Mouse (Mus musculus) telencephalon, adult 2 months (tissue): ENCODE results near the gene Rasl10b.
A peak's percentile ranks its signal among the peaks of the same experiment; 100 is the strongest.

Experiments
- DNase-seq: peaks from one replicate; pipeline ENCODE4 v3.0.0-alpha.2; 2011; ENCODE audit warnings: low read depth, low spot score

Gene Rasl10b

DNA sequence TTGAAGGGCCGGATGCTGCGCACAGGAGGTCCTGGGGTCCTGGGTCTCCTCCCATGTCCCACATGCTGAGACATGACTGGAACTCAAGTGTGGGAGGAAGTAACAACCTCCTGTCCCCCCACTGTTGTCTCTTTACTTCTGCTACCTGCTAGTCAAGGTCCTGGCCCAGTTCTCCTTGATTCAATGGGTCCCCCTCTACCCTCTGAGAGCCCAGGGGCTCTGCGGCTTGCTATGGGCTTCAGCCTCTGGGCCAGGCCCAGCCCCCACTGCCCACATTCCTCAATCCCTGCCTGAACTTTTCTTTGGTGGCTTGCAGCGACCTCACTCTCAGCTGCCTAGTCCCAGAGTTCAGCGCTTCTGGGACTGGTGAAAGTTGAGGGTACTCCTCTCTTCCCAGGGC, 20.4 kb downstream of the Rasl10b start, which contains the start of gene Gas2l2:
Gas2l2 (minus strand) TSS at position 101 of the 400 bp plus-strand sequence.
- no peak for DNase-seq

DNA sequence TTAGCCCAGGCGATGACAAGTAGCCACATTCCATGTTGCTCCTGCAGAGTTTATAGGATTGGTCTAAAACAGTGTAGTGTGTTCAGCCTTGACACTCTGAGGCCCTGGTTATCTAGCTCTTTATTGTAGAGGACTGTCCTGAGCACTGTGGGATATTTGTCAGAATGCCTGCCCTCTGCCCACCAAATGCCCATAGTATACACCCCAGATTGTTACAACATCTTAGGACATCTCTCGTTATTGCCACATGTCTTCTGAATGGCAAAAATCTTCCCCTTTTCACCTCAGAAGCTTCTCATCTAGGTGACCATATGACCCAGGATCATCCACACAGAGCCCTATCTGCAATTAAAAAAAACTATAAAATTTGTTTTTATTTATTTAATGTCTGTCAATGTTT, 23.6 kb downstream of the Rasl10b start:
- DNase-seq, result no peak

- no peak for DNase-seq
Measured at GRCm38 (mm10) chr11:83437377-83437776, 28.4 kb downstream of the Rasl10b start, which contains the start of gene 1700020L24Rik. 1700020L24Rik (plus strand) TSS chr11:83437677.

- no peak for DNase-seq
Measured at GRCm38 (mm10) chr11:83439426-83440060, 30.6 kb downstream of the Rasl10b start.

GRCm38 (mm10) chr11:83440081-83441064, 31.4 kb downstream of the Rasl10b start:
- DNase-seq, result peak; percentile 69

GRCm38 (mm10) chr11:83441235-83441634, 32.3 kb downstream of the Rasl10b start:
- no peak for DNase-seq

- DNase-seq, result no peak
Measured at GRCm38 (mm10) chr11:83442596-83443267, 33.8 kb downstream of the Rasl10b start.

DNA sequence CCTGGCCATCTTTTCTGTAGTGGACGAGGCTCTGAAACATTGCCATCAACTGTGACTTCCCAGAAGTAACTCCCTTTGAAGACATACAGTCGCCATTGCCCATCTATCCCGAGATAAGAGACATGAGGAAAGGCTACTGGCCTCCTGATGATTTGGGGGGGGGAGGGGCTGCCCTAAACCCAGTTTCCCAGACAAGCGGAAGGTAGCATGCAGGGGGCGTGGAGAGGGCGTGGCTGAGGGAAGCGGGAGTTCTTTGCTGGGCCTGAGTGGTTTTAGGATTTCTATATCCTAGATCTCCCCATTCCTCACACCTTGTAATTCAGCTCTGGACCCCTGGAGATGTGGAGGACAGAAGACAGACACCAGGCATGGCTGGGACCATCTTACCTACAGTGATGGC, 34.9 kb downstream of the Rasl10b start:
- DNase-seq, result no peak

DNA sequence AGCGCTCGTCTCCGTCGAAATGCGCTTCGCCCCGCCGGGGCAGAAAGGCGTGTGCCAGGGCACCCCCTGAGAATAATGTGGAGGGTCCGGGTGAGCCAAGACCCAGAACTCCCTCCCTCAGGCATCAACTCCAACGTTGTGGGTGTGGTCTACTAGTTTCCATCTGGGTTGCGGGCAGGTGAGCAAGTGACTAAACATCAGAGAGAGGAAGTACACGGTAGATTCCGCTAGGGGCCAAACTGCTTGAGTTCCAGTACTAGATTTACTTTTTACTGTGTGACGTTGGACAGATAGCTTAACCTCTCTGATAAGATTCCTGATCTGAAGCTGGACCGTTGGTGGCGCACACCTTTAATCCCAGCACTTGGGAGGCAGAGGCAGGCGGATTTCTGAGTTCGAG, 36.1 kb downstream of the Rasl10b start:
- no peak for DNase-seq

DNA sequence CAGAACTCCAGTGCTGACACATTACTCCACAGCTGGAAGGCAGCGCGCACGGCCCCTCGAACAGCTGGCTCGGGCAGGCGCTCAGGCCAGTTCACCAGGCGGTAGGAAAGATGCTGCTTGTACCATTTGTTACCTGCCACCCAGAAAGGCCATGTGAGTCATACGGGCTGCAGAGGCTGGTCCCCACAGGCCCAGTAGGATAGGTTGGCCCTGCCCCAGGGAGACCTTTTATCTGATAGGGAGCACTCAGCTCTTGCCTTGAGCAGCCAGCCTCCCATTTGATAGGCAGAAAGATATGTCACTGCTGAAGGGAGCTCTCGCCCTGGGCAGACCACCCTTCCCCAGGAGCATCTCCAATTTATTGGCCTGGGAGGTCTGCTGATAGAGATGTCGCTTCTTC, 38.7 kb downstream of the Rasl10b start:
- DNase-seq, result no peak

DNA sequence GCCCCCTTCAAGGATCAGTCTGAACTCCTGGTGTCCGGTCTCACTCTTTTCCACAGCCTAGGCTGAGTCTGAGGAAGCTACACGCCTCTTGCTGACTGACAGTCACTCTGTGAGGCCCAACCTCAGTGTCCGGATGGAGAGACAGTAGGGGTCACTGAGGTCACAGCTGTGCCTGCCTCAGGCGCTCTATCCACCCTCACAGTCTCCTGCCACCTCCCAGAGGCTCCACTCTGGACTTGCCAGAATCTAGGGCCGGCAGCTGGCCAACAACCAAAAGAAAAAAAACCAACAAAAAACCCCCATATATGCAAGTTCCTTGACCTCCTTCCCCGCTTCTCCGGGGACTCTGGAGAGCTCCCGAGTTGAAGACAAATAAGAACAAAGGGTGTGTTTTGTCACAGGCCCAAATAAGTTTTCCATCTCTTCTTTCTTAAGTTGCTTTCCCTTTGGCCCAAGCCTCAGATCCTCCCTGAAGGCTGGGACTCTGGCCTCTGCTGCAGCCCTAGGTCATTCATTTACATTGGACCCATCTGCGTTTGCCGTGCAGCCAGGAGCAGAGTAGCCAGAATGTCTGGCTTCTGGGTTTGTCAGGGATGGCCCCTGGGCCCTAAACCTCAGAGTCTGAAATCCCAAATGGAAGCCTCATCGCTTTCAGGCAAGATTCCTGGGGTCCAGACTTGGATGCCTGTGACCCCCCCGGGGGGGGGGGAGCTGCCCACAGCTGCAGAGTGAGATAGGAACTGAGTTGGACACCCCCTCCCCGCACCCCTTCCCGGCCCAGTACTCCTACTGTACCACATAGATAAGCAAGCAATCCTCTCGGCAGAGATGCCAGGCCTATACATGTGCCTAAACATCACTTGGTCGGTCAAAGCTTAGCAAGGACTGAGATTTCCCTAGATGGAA, 39.3 kb downstream of the Rasl10b start:
- DNase-seq, result no peak

DNA sequence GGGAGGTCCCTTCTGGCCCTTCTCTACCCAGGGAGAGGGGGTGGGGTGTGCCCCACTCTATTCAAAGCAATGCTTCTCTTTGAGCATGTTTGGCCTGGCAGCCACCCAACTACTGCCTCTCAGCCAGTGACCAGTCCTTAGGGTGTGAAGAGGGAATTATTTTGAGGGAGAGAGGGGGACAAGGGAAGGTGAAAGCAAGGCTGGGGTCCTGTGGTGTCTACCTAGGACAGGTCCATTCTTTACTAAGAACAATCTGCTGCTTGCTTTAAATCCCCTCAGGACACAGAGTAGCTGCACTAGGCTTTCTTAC, 39.9 kb downstream of the Rasl10b start:
- DNase-seq, result no peak

DNA sequence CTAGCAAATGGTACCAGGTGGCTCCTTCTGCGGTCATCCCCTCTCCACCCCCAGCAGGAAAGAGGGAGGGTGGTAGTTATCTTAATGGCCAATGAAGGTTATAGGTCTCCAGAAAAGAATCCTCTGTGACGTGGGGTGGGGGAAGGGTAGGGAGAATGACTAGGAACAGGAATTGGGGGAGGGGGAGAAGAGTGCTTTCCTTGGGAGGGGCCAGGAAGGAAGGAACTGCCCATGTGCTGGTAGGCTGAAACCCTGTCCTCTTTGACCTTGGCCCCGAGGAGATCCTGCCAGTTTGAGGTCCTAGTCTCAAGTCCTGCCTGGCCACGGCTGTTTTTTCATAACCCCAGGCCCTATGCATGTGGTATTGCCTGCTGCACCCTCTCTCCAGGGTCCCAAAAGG, 40.4 kb downstream of the Rasl10b start:
- no peak for DNase-seq

DNA sequence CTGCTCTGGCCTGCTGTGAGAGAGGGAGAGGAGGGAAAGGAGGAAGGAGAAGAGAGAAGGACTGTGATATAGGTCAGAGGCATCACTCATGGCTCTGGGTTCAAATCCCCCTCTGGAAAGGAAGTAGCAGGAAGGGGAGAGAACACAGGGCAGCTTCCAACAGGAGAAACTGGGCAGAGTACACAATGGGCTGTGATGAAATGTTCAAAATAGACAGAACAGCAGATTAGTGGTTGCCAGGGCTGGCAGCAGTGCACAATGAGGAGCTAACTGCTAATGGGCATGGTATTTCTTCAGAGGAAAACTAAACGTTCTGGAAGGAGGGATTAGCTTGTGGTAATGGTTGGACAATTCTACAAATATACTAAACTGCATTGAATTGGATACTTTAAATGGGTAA, 41.6 kb downstream of the Rasl10b start:
- no peak for DNase-seq

DNA sequence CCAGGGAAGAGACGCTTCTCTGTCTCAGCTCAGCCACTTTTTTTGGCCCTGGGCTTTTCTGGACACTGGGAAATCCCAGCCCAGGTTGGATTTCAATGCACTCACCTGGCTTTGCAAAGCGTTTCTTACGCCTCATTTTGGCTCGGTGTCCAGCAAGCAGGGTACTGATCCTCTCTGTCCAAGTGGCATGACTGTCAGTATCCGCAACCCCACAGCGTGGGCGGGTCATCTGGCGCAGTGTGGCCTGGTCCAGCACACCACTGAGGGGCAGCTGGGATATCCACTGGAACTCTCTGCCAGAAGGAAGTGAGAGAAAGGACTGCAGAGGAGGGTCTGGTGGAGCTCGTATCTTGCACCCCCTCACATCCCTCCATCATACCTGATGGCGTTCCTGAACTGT, 42.3 kb downstream of the Rasl10b start:
- DNase-seq, result no peak

- DNase-seq, result no peak
Measured at GRCm38 (mm10) chr11:83454548-83454947, 45.6 kb downstream of the Rasl10b start.

GRCm38 (mm10) chr11:83455608-83456007, 46.7 kb downstream of the Rasl10b start:
- DNase-seq, result no peak

GRCm38 (mm10) chr11:83457257-83457656, 48.3 kb downstream of the Rasl10b start:
- DNase-seq, result no peak

DNA sequence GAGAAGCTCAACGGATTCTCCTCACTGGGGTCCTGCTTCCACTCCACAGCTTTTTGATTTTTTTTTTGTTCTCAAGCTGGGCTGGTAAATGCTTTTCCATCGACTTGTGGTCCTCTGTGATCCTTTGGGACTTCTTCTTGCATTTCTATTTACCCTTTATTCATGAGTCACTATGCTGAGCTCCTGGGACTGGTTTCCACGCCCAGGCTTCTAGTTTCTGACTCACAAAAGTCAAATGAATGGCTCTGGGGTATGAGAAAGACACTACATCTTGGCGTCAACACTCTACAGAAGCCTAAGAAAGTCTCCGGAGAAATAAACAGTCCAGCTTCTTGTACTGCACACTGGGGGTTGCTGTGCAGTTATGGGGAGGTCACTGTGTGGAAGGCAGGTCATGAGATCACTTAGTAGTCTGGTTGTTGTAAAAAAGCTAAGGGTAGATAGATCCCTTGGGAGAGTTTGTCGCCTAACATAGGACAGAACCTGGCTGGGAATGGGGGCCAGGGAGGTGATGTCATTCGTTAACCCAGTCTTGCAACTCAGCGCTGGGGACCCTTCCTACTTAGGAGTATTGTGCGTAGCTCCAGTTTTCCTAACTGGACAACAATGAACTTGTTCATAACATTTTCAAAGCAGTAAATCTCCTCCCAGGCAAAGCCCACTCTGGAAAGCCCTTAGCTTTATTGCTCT, 49.1 kb downstream of the Rasl10b start:
- DNase-seq, result no peak

GRCm38 (mm10) chr11:83461462-83462027, 52.6 kb downstream of the Rasl10b start:
- no peak for DNase-seq
